Mouse (Mus musculus) midbrain, embryonic 14.5 days (tissue): ENCODE measurements around the gene Pklr. TPM values are rescaled to one million over a fixed set of nuclear protein-coding genes. Genes with fewer than 3 reads are reported as not detected.

Experiments used
- ATAC-seq: fragments of 200-750 bp; cut with Nextera tagmentation; 2 replicates; pipeline ENCODE4 v1.8.0; 2017; ENCODE audit warnings: moderate number of reproducible peaks, moderate library complexity; ENCODE audit not compliant: low FRiP score, low TSS enrichment
- DNase-seq: peaks from one replicate; pipeline ENCODE4 v3.0.0-alpha.2; 2015
- H3K27ac ChIP-seq: fragments of 300-500 bp; sonication (generic); replicated peaks from 2 replicates; pipeline ENCODE4 v1.5.1; 2014; ENCODE audit warnings: mild to moderate bottlenecking, low read depth, low read length, moderate library complexity
- H3K27me3 ChIP-seq: fragments of 300-500 bp; sonication (generic); 2 replicates; pipeline ENCODE4 v1.6.1; 2014; ENCODE audit warnings: low read length, control low read depth, mixed read lengths; ENCODE audit not compliant: control insufficient read depth, insufficient read depth
- H3K36me3 ChIP-seq: fragments of 300-500 bp; sonication (generic); 2 replicates; pipeline ENCODE4 v1.6.1; 2014; ENCODE audit warnings: low read length, control low read depth; ENCODE audit not compliant: control insufficient read depth, insufficient read depth
- H3K4me1 ChIP-seq: fragments of 300-500 bp; sonication (generic); 2 replicates; pipeline ENCODE4 v1.6.1; 2014; ENCODE audit warnings: mild to moderate bottlenecking, antibody characterized with exemption, low read length, control low read depth; ENCODE audit not compliant: control insufficient read depth, insufficient read depth
- H3K4me2 ChIP-seq: fragments of 300-500 bp; sonication (generic); 2 replicates; pipeline ENCODE4 v1.6.1; 2014; ENCODE audit warnings: mild to moderate bottlenecking, low read length, moderate library complexity
- H3K4me3 ChIP-seq: fragments of 300-500 bp; sonication (generic); replicated peaks from 2 replicates; pipeline ENCODE4 v1.5.1; 2014; ENCODE audit warnings: low read depth, low read length
- H3K9ac ChIP-seq: fragments of 300-500 bp; sonication (generic); replicated peaks from 2 replicates; pipeline ENCODE4 v1.6.1; 2014; ENCODE audit warnings: mild to moderate bottlenecking, low read length, moderate library complexity
- H3K9me3 ChIP-seq: fragments of 300-500 bp; sonication (generic); 2 replicates; pipeline ENCODE4 v1.6.1; 2016; ENCODE audit warnings: low read length, control low read depth, mixed read lengths; ENCODE audit not compliant: control insufficient read depth
- WGBS: fragments of 180-500 bp; shearing (Covaris S2); extraction: QIAGEN DNeasy Blood & Tissue Kit; methylation state at CpG from one replicate; pipeline ENCODE4 v1.1.7; 2014; 5-methylcytosine and 5-hydroxymethylcytosine counted together
- polyA plus RNA-seq: library from polyadenylated mRNA; unstranded; fragments of >200 nt; fragmentation: Nextera tagmentation; extraction: Ambion mirVana; gene quantifications from 2 replicates; pipeline ENCODE4 v1.2.1, GENCODE M21; 2014

Pklr gene
- polyA plus RNA-seq, 1 experiment from 2014 or later = 0.29 TPM

DNA sequence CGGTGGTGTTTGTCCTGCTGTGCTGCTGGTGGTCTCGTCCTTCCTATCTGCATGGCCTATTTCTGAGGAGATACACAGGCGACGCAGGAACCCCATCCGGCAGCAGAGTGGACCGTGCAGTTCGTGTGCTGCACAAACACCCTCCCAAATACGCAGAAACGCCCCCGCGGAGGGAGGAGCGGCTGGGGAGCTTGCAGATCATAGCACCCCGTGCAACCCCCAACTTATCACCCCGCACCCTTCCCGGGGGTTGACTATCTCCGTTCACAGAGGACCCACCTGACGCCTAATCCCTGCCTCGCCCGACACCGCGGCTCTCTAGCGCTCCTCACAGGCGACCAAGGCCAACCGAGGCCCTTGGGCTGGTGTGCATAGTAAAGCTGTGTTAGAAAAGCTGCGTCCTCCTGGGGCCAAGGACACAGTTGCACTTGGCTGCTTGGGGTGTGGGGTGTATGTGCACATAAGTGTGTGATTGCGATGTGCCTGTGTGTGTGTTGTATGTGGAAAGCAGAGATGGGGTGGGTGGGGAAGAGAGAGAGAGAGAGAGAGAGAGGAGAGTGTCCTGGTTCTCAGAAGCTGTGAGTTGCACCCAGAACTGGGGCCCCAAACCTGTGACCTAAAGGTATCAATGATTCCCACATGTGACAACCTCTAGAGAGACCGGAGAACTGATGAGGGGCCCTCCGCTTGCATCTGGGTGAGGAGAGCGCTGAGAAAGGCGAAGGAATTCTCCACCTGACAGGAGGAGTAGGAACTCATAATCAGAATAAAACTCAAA is 3.5 kb upstream of the Pklr start:
- Histone ChIP-seq H3K4me2 (peak overlapping the region; percentile 58), H3K36me3 (no peaks in the 10 kb centered on the region), H3K27ac (no peak overlapping the region), H3K9ac (peak overlapping the region; percentile 37; the same call in 1 of the 2 replicates), H3K4me1 (no peaks in the 10 kb centered on the region), H3K27me3 (no peaks in the 10 kb centered on the region), H3K9me3 (no peaks in the 10 kb centered on the region), H3K4me3 (peak overlapping the region; percentile 32)
- 15% methylated on average over 30 of the region's 30 CpGs for WGBS
- ATAC-seq (no peak), DNase-seq (peak; percentile 66)

DNA sequence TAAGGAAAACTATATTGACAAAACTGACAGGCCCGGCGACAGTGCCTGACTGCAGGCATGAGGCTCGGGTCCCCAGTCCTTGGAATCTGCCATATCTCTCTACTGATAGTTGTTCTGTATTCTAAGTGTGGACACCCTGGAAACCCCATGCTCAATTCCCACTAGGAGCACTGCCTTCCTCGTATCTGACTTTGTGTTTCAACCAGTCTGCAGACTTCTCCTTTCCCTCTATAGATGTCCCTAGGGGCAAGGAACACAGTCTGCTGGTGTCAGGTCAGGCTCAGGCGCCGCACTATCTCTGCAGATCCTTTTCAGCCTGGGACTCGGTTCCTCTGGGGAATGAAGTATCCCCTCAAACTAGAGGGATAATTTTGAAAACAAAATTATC is 2.9 kb upstream of the Pklr start:
- WGBS = 85% methylated on average over 7 of the region's 7 CpGs
- DNase-seq (no peak), ATAC-seq (no peak)
- Histone ChIP-seq H3K4me1 (no peaks in the 10 kb centered on the region), H3K27ac (no peak overlapping the region), H3K4me3 (no peak overlapping the region), H3K27me3 (no peaks in the 10 kb centered on the region), H3K9me3 (no peaks in the 10 kb centered on the region), H3K36me3 (no peaks in the 10 kb centered on the region), H3K4me2 (no peak overlapping the region), H3K9ac (no peak overlapping the region)

DNA sequence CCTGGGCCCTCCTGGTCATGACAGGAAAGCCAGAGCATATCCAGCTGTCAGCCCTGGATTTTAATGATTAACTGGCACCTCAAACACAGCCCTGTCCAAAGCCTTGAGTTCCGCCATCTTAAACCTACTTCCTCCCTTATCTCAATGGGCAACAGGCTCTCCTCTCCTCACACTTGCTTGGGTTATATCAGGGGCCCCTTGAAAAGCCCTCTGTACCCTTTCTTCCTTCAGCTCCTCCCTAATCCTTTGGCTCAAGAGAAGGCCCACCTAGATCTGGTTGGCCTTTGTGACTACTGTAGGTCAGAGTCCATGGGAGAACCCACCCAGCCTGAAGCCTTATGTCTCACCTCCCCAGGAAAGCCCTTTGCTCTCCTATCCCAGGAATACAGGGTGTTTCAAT is 2.2 kb upstream of the Pklr start:
- Histone ChIP-seq H3K27ac (no peak overlapping the region), H3K4me2 (no peak overlapping the region), H3K9me3 (no peaks in the 10 kb centered on the region), H3K36me3 (no peaks in the 10 kb centered on the region), H3K9ac (no peak overlapping the region), H3K27me3 (no peaks in the 10 kb centered on the region), H3K4me1 (no peaks in the 10 kb centered on the region), H3K4me3 (no peak overlapping the region)
- no peak for DNase-seq
- 89% methylated on average over 1 of the region's 1 CpGs for WGBS
- ATAC-seq = no peak

GRCm38 (mm10) chr3:89136365-89136764 is 423 bp downstream of the Pklr start:
- no peak overlapping the region for H3K9ac ChIP-seq
- no peaks in the 10 kb centered on the region for H3K4me1 ChIP-seq
- no peak overlapping the region for H3K27ac ChIP-seq
- no peak overlapping the region for H3K4me3 ChIP-seq
- no peaks in the 10 kb centered on the region for H3K9me3 ChIP-seq
- H3K36me3 ChIP-seq = no peaks in the 10 kb centered on the region
- 42% methylated on average over 9 of the region's 9 CpGs for WGBS
- H3K27me3 ChIP-seq = no peaks in the 10 kb centered on the region
- no peak for DNase-seq
- no peak for ATAC-seq
- H3K4me2 ChIP-seq = no peak overlapping the region

DNA sequence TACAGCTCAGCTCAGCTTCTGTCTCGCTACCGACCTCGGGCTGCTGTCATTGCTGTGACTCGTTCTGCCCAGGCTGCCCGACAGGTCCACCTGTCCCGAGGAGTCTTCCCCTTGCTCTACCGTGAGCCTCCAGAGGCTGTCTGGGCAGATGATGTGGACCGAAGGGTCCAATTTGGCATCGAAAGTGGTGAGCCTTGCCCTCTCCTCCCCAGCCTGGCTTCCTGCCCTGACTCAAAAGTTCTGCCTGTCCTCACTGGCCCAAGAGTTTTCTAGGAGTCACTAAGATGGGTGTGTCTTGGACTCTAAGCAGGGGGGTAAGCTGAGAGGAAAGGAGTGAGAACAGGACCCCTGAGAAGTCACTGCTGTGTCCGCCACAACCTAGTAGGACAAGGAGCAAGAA is 8.9 kb downstream of the Pklr start:
- no peak overlapping the region for H3K27ac ChIP-seq
- WGBS = 90% methylated on average over 10 of the region's 10 CpGs
- no peaks in the 10 kb centered on the region for H3K9me3 ChIP-seq
- DNase-seq (no peak), ATAC-seq (no peak)
- no peaks in the 10 kb centered on the region for H3K4me1 ChIP-seq
- H3K27me3 ChIP-seq = no peaks in the 10 kb centered on the region
- H3K9ac ChIP-seq = no peak overlapping the region
- no peak overlapping the region for H3K4me3 ChIP-seq
- no peak overlapping the region for H3K4me2 ChIP-seq
- 0 out of 2 replicates have a peak, but pooled peaks cover 16% of the 10 kb centered on the region for H3K36me3 ChIP-seq

GRCm38 (mm10) chr3:89145566-89145965 is 9.6 kb downstream of the Pklr start:
- WGBS = 27% methylated on average over 8 of the region's 8 CpGs
- Histone ChIP-seq H3K27ac (no peak overlapping the region), H3K9ac (no peak overlapping the region), H3K27me3 (no peaks in the 10 kb centered on the region), H3K4me3 (no peak overlapping the region), H3K4me2 (no peak overlapping the region), H3K36me3 (peaks cover 21% of the 10 kb centered on the region; the same call in 1 of the 2 replicates), H3K9me3 (no peaks in the 10 kb centered on the region), H3K4me1 (no peaks in the 10 kb centered on the region)
- ATAC-seq = no peak
- no peak for DNase-seq

- Histone ChIP-seq H3K27me3 (no peaks in the 10 kb centered on the region), H3K27ac (no peak overlapping the region), H3K4me3 (no peak overlapping the region), H3K4me2 (no peak overlapping the region), H3K9me3 (no peaks in the 10 kb centered on the region), H3K4me1 (no peaks in the 10 kb centered on the region), H3K9ac (no peak overlapping the region), H3K36me3 (peaks cover 30% of the 10 kb centered on the region)
- no peak for ATAC-seq
- WGBS = 25% methylated on average over 26 of the region's 26 CpGs
- DNase-seq = peak; percentile 28
Observed at GRCm38 (mm10) chr3:89147101-89147978, 11.4 kb downstream of the Pklr start.

DNA sequence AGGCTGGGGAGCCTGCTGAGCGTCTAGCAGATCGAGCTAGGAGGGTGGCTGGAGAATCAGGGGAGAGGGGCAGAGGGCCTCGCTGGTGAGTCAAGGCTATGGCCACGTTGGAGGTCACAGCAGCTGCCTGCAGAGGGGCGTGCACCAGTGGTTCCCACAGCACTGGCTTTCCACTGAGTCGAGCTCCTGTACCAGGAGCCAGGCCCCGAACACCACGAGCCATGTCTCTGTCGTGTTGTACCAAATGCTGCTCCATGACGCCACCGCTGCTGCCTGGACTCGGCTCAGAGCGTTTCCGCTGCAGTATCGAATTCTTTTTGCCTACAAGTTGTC is 12.0 kb downstream of the Pklr start:
- WGBS = 12% methylated on average over 15 of the region's 15 CpGs
- Histone ChIP-seq H3K4me2 (no peak overlapping the region), H3K4me3 (no peak overlapping the region), H3K9me3 (no peaks in the 10 kb centered on the region), H3K9ac (no peak overlapping the region), H3K36me3 (peaks cover 35% of the 10 kb centered on the region), H3K27me3 (no peaks in the 10 kb centered on the region), H3K27ac (no peak overlapping the region), H3K4me1 (no peaks in the 10 kb centered on the region)
- no peak for ATAC-seq
- no peak for DNase-seq
